Mouse (Mus musculus) liver, embryonic 16.5 days (tissue): ENCODE data around the gene Casp4. TPM values are rescaled to one million over a fixed set of nuclear protein-coding genes. Genes with fewer than 3 reads are reported as not detected.
A peak's percentile ranks its signal among the peaks of the same experiment; 100 is the strongest.

Source experiments
- ATAC-seq: fragments of 200-750 bp; cut with Nextera tagmentation; 2 replicates; pipeline ENCODE4 v1.8.0; 2017; ENCODE audit warnings: low read depth, mild to moderate bottlenecking, moderate number of reproducible peaks, moderate library complexity
- H3K27ac ChIP-seq: fragments of 300-500 bp; sonication (generic); 2 replicates; pipeline ENCODE4 v1.5.1; 2014; ENCODE audit warnings: mild to moderate bottlenecking, low read length
- H3K27me3 ChIP-seq: fragments of 300-500 bp; sonication (generic); 2 replicates; pipeline ENCODE4 v1.6.1; 2014; ENCODE audit warnings: low read depth, low read length, mixed read lengths; ENCODE audit not compliant: control insufficient read depth, insufficient read depth
- H3K36me3 ChIP-seq: fragments of 300-500 bp; sonication (generic); 2 replicates; pipeline ENCODE4 v1.6.1; 2014; ENCODE audit warnings: mild to moderate bottlenecking; ENCODE audit not compliant: control insufficient read depth, insufficient read depth
- H3K4me1 ChIP-seq: fragments of 300-500 bp; sonication (generic); 2 replicates; pipeline ENCODE4 v1.6.1; 2014; ENCODE audit warnings: low read depth, low read length, mixed read lengths; ENCODE audit not compliant: control insufficient read depth
- H3K4me2 ChIP-seq: fragments of 300-500 bp; sonication (generic); 2 replicates; pipeline ENCODE4 v1.6.1; 2014; ENCODE audit warnings: low read depth, low read length, mixed read lengths
- H3K4me3 ChIP-seq: fragments of 300-500 bp; sonication (generic); 2 replicates; pipeline ENCODE4 v1.5.1; 2014; ENCODE audit warnings: low read depth, mild to moderate bottlenecking, low read length
- H3K9ac ChIP-seq: fragments of 300-500 bp; sonication (generic); 2 replicates; pipeline ENCODE4 v1.6.1; 2014; ENCODE audit warnings: low read depth, low read length
- H3K9me3 ChIP-seq: fragments of 300-500 bp; sonication (generic); replicated peaks from 2 replicates; pipeline ENCODE4 v1.6.1; 2016; ENCODE audit warnings: low read length; ENCODE audit not compliant: control insufficient read depth
- WGBS: fragments of 180-500 bp; shearing (Covaris S2); extraction: QIAGEN DNeasy Blood & Tissue Kit; methylation state at CpG from one replicate; pipeline ENCODE4 v1.1.7; 2014; ENCODE audit not compliant: insufficient replicate concordance; 5-methylcytosine and 5-hydroxymethylcytosine counted together
- polyA plus RNA-seq: library from polyadenylated mRNA; unstranded; fragments of >200 nt; fragmentation: Nextera tagmentation; extraction: Ambion mirVana; gene quantifications from 2 replicates; pipeline ENCODE4 v1.2.1, GENCODE M21; 2015

Casp4 gene
- 1.0 and 1.3 TPM in 2 replicates for polyA plus RNA-seq

GRCm38 (mm10) chr9:5308561-5308960, at the start of gene Casp4:
Casp4 (plus strand) TSS chr9:5308828.
- Histone ChIP-seq H3K9me3 (no peaks in the 10 kb centered on the region), H3K4me3 (peak within 1 kb of the TSS; percentile 19; the same call in 1 of the 2 replicates), H3K9ac (no peak within 1 kb of the TSS), H3K27me3 (no peaks in the 10 kb centered on the region), H3K4me1 (no peaks in the 10 kb centered on the region), H3K4me2 (no peak within 1 kb of the TSS), H3K36me3 (no peaks in the 10 kb centered on the region), H3K27ac (no peak within 1 kb of the TSS)
- WGBS: 14% methylated on average over 5 of the region's 5 CpGs
- peak; percentile 51; the same call in 1 of the 2 replicates for ATAC-seq

- 48% methylated on average over 2 of the region's 2 CpGs for WGBS
- no peak overlapping the region for H3K27ac ChIP-seq
- H3K9me3 ChIP-seq: no peaks in the 10 kb centered on the region
- H3K27me3 ChIP-seq: no peaks in the 10 kb centered on the region
- H3K36me3 ChIP-seq: no peaks in the 10 kb centered on the region
- H3K4me1 ChIP-seq: no peaks in the 10 kb centered on the region
- H3K9ac ChIP-seq: no peak overlapping the region
- no peak overlapping the region for H3K4me2 ChIP-seq
- no peak overlapping the region for H3K4me3 ChIP-seq
- no peak for ATAC-seq
Observed at GRCm38 (mm10) chr9:5263951-5264475, 44.6 kb upstream of the Casp4 start.

GRCm38 (mm10) chr9:5270274-5270673, 38.4 kb upstream of the Casp4 start:
- Histone ChIP-seq H3K4me3 (no peak overlapping the region), H3K4me2 (no peak overlapping the region), H3K9ac (no peak overlapping the region), H3K36me3 (no peaks in the 10 kb centered on the region), H3K27ac (no peak overlapping the region), H3K9me3 (no peaks in the 10 kb centered on the region), H3K4me1 (no peaks in the 10 kb centered on the region), H3K27me3 (no peaks in the 10 kb centered on the region)
- no peak for ATAC-seq
- WGBS: 46% methylated on average over 2 of the region's 2 CpGs

GRCm38 (mm10) chr9:5270884-5271283, 37.7 kb upstream of the Casp4 start:
- H3K27me3 ChIP-seq: no peaks in the 10 kb centered on the region
- H3K4me2 ChIP-seq: no peak overlapping the region
- H3K27ac ChIP-seq: no peak overlapping the region
- 40% methylated on average over 1 of the region's 1 CpGs for WGBS
- no peaks in the 10 kb centered on the region for H3K4me1 ChIP-seq
- no peak for ATAC-seq
- H3K36me3 ChIP-seq: no peaks in the 10 kb centered on the region
- H3K9me3 ChIP-seq: no peaks in the 10 kb centered on the region
- H3K9ac ChIP-seq: no peak overlapping the region
- H3K4me3 ChIP-seq: no peak overlapping the region

- 51% methylated on average over 6 of the region's 6 CpGs for WGBS
- Histone ChIP-seq H3K4me2 (no peak overlapping the region), H3K27ac (no peak overlapping the region), H3K36me3 (no peaks in the 10 kb centered on the region), H3K9ac (no peak overlapping the region), H3K4me3 (no peak overlapping the region), H3K4me1 (no peaks in the 10 kb centered on the region), H3K27me3 (no peaks in the 10 kb centered on the region), H3K9me3 (no peaks in the 10 kb centered on the region)
- no peak for ATAC-seq
Observed at GRCm38 (mm10) chr9:5271334-5271845, 37.2 kb upstream of the Casp4 start.

GRCm38 (mm10) chr9:5286071-5286470, 22.6 kb upstream of the Casp4 start:
- H3K9ac ChIP-seq: no peak overlapping the region
- H3K4me2 ChIP-seq: no peak overlapping the region
- ATAC-seq: no peak
- no peaks in the 10 kb centered on the region for H3K9me3 ChIP-seq
- no peaks in the 10 kb centered on the region for H3K36me3 ChIP-seq
- H3K4me3 ChIP-seq: no peak overlapping the region
- 71% methylated on average over 2 of the region's 2 CpGs for WGBS
- no peaks in the 10 kb centered on the region for H3K27me3 ChIP-seq
- no peak overlapping the region for H3K27ac ChIP-seq
- H3K4me1 ChIP-seq: no peaks in the 10 kb centered on the region

- Histone ChIP-seq H3K4me1 (no peaks in the 10 kb centered on the region), H3K4me3 (no peak overlapping the region), H3K36me3 (no peaks in the 10 kb centered on the region), H3K9ac (no peak overlapping the region), H3K9me3 (no peaks in the 10 kb centered on the region), H3K27ac (no peak overlapping the region), H3K27me3 (no peaks in the 10 kb centered on the region), H3K4me2 (no peak overlapping the region)
- ATAC-seq: no peak
Observed at GRCm38 (mm10) chr9:5286597-5286996, 22.0 kb upstream of the Casp4 start.

GRCm38 (mm10) chr9:5296354-5297237, 12.0 kb upstream of the Casp4 start:
- Histone ChIP-seq H3K27ac (no peak overlapping the region), H3K9me3 (no peaks in the 10 kb centered on the region), H3K27me3 (no peaks in the 10 kb centered on the region), H3K4me2 (no peak overlapping the region), H3K4me3 (no peak overlapping the region), H3K4me1 (no peaks in the 10 kb centered on the region), H3K36me3 (no peaks in the 10 kb centered on the region), H3K9ac (no peak overlapping the region)
- 39% methylated on average over 2 of the region's 2 CpGs for WGBS
- no peak for ATAC-seq
